Mouse (Mus musculus): ENCODE measurements around the gene Samd4b.

- TF ChIP-seq POLR2A (IDR thresholded peaks at IDR 0.05; ENCODE audit: borderline replicate concordance, insufficient read depth, low read length) (no peak), CTCF (IDR thresholded peaks at IDR 0.05; ENCODE audit: borderline replicate concordance, insufficient read depth, low read depth, low read length) (no peak)
Measured at GRCm38 (mm10) chr7:28511441-28511840, 86.5 kb downstream of the Samd4b start.
